Mouse (Mus musculus) ES-E14 (cell line): ENCODE results near the gene Samd14.

Experiments used
- CHD2 ChIP-seq: IDR thresholded peaks from 2 replicates; pipeline ENCODE4 v1.6.1; 2014; ENCODE audit warnings: mild to moderate bottlenecking, low read depth, low read length, inconsistent platforms
- HCFC1 ChIP-seq: IDR thresholded peaks from 2 replicates; pipeline ENCODE4 v1.6.1; 2012; ENCODE audit warnings: low read length, inconsistent platforms, borderline replicate concordance; ENCODE audit not compliant: insufficient read depth
- MAFK ChIP-seq: IDR thresholded peaks from 2 replicates; pipeline ENCODE4 v1.6.1; 2014; ENCODE audit warnings: mild to moderate bottlenecking, low read depth, low read length, inconsistent platforms; ENCODE audit not compliant: insufficient read depth
- ZC3H11A ChIP-seq: IDR thresholded peaks from 2 replicates; pipeline ENCODE4 v1.6.1; 2012; ENCODE audit warnings: low read depth, mild to moderate bottlenecking, inconsistent platforms, low read length, borderline replicate concordance
- ZNF384 ChIP-seq: IDR thresholded peaks from 2 replicates; pipeline ENCODE4 v1.6.1; 2012; ENCODE audit warnings: low read depth, low read length, inconsistent platforms

- TF ChIP-seq ZNF384 (peak; percentile 64; the same call in 1 of the 2 replicates), ZC3H11A (peak; percentile 34; the same call in 1 of the 2 replicates), MAFK (no peak), CHD2 (no peak), HCFC1 (peak; percentile 59; the same call in 1 of the 2 replicates)
Measured at GRCm38 (mm10) chr11:94978947-94979346, 30.7 kb upstream of the Samd14 start.
